Mouse (Mus musculus): ENCODE results near the gene Dcxr. TPM values are rescaled to one million over a fixed set of nuclear protein-coding genes. Genes with fewer than 3 reads are reported as not detected.

Dcxr gene
- polyA plus RNA-seq, 1 experiment from 2014 or later = 13.7 TPM

DNA sequence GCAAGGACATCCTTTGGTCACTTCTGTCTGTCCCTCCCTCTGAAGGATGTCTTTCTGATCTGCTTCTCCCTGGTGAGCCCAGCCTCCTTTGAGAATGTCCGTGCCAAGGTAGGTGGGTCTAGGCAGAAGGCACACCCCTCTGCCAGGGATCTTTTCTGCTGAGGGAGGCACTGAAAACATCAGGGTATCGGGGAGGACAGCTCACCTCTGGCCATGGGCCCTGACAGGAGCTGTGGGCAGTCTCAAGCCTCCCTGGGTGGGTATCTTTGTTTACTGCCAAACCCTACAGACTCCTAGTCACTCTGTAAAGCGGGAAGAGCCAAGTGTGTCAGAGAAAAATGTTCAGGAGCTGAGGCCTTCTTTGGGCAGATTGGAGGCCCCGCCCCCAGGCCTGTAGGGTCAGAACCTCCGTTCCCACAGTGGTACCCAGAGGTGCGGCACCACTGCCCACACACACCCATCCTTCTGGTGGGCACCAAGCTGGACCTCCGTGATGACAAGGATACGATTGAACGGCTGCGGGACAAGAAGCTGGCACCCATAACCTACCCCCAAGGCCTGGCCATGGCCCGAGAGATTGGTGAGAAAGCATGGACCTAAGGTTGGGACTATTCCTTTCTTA is 4.2 kb downstream of the Dcxr start:
- no peaks in the 10 kb centered on the region for H3K9me3 ChIP-seq (replicated peaks; ENCODE audit: control insufficient read depth, low read length)
- H3K36me3 ChIP-seq (ENCODE audit: control insufficient read depth, insufficient read depth, low read length) = peaks cover 24% of the 10 kb centered on the region
- no peak overlapping the region for H3K4me3 ChIP-seq (ENCODE audit: low read depth, low read length)
- H3K4me2 ChIP-seq (ENCODE audit: low read length) = peak overlapping the region; percentile 95; the same call in 1 of the 2 replicates
- WGBS = 88% methylated on average over 11 of the region's 11 CpGs
- H3K9ac ChIP-seq (ENCODE audit: low read length) = peak overlapping the region; percentile 84; the same call in 1 of the 2 replicates
- H3K27ac ChIP-seq (ENCODE audit: low read depth, low read length) = no peak overlapping the region
- H3K4me1 ChIP-seq (ENCODE audit: control insufficient read depth, insufficient read depth, low read length) = peaks cover 11% of the 10 kb centered on the region
- H3K27me3 ChIP-seq (replicated peaks; ENCODE audit: control insufficient read depth, insufficient read depth, low read length) = no peaks in the 10 kb centered on the region
- ATAC-seq (no peak), DNase-seq (ENCODE audit: low spot score) (no peak)

DNA sequence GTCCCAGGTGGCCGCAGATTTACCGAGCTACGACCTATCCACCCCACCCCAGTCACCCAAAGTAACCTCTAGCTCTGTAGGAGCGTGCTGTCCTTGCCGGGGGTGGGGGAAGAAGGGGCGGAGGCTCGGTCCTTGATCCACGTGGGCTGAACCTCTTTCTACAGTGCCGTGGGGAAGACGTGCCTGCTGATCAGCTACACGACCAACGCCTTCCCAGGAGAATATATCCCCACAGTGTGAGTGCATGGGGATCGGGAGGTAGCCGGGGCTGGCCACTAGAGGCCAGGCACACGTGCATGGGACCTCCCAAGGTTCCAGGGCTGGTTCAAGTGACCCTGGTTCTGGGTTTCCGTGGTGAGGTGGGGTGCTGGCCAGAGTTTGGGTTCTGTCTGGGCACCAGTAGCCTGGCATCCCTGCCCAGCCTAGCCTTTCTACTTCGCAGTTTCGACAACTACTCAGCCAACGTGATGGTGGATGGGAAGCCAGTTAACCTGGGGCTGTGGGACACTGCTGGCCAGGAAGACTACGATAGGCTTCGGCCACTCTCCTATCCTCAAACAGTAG is 4.9 kb downstream of the Dcxr start:
- no peak for ATAC-seq

GRCm38 (mm10) chr11:120721124-120722066 is 5.7 kb downstream of the Dcxr start, which contains the start of gene Rac3:
Gene Rac3, plus strand, starts transcription at chr11:120721470.
- peak; percentile 90 for ATAC-seq
- H3K9ac ChIP-seq (ENCODE audit: low read length) = peak within 1 kb of the TSS; percentile 84

More for the DNA sequence above, 4.9 kb downstream of the Dcxr start:
- Histone ChIP-seq H3K9me3 (replicated peaks; ENCODE audit: control insufficient read depth, low read length) (no peaks in the 10 kb centered on the region), H3K4me1 (ENCODE audit: control insufficient read depth, insufficient read depth, low read length) (peaks cover 11% of the 10 kb centered on the region), H3K4me3 (ENCODE audit: low read depth, low read length) (peak overlapping the region; percentile 64), H3K4me2 (ENCODE audit: low read length) (peak overlapping the region; percentile 95), H3K27me3 (replicated peaks; ENCODE audit: control insufficient read depth, insufficient read depth, low read length) (no peaks in the 10 kb centered on the region), H3K27ac (ENCODE audit: low read depth, low read length) (no peak overlapping the region), H3K9ac (ENCODE audit: low read length) (peak overlapping the region; percentile 84), H3K36me3 (ENCODE audit: control insufficient read depth, insufficient read depth, low read length) (peaks cover 31% of the 10 kb centered on the region)
- no peak for DNase-seq (ENCODE audit: low spot score)
- WGBS = 17% methylated on average over 21 of the region's 21 CpGs

DNA sequence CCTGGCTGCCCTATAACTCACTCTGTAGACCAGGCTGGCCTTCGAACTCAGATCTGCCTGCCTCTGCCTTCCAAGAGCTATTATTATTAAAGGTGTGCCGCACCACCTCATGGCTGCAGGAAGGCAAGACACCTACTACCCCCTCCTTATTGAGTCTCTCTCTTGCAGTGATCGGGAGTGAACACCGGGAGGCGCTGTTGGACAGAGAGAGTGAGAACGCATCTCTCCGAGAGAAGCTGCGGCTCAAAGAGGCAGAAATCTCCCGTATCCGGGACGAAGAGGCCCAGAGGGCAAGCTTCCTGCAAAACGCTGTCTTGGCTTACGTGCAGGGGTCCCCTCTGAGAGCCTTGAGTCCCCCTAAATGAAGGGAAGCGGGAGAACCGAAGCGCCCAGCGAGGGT is 6.6 kb downstream of the Dcxr start:
- Histone ChIP-seq H3K27me3 (replicated peaks; ENCODE audit: control insufficient read depth, insufficient read depth, low read length) (no peaks in the 10 kb centered on the region), H3K27ac (ENCODE audit: low read depth, low read length) (no peak overlapping the region), H3K9ac (ENCODE audit: low read length) (peak overlapping the region; percentile 84), H3K4me1 (ENCODE audit: control insufficient read depth, insufficient read depth, low read length) (peaks cover 7% of the 10 kb centered on the region), H3K4me3 (ENCODE audit: low read depth, low read length) (peak overlapping the region; percentile 64), H3K4me2 (ENCODE audit: low read length) (peak overlapping the region; percentile 95), H3K9me3 (replicated peaks; ENCODE audit: control insufficient read depth, low read length) (no peaks in the 10 kb centered on the region), H3K36me3 (ENCODE audit: control insufficient read depth, insufficient read depth, low read length) (peaks cover 41% of the 10 kb centered on the region)
- WGBS = 11% methylated on average over 17 of the region's 17 CpGs
- DNase-seq (ENCODE audit: low spot score) (peak; percentile 94), ATAC-seq (peak; percentile 16)

More at GRCm38 (mm10) chr11:120721124-120722066, 5.7 kb downstream of the Dcxr start, which contains the start of gene Rac3:
- under 1% methylated on average over 90 of the region's 90 CpGs for WGBS
- peak within 1 kb of the TSS; percentile 95 for H3K4me2 ChIP-seq (ENCODE audit: low read length)
- peaks cover 38% of the 10 kb centered on the region for H3K36me3 ChIP-seq (ENCODE audit: control insufficient read depth, insufficient read depth, low read length)
- no peak within 1 kb of the TSS for H3K27ac ChIP-seq (ENCODE audit: low read depth, low read length)
- no peaks in the 10 kb centered on the region for H3K9me3 ChIP-seq (replicated peaks; ENCODE audit: control insufficient read depth, low read length)
- no peaks in the 10 kb centered on the region for H3K27me3 ChIP-seq (replicated peaks; ENCODE audit: control insufficient read depth, insufficient read depth, low read length)
- H3K4me3 ChIP-seq (ENCODE audit: low read depth, low read length) = peak within 1 kb of the TSS; percentile 64
- peaks cover 8% of the 10 kb centered on the region for H3K4me1 ChIP-seq (ENCODE audit: control insufficient read depth, insufficient read depth, low read length)
- DNase-seq (ENCODE audit: low spot score) = peak; percentile 86

GRCm38 (mm10) chr11:120719841-120720376 is 7.2 kb downstream of the Dcxr start:
- H3K9me3 ChIP-seq (replicated peaks; ENCODE audit: control insufficient read depth, low read length) = no peaks in the 10 kb centered on the region
- DNase-seq (ENCODE audit: low spot score) = no peak
- no peak overlapping the region for H3K9ac ChIP-seq (ENCODE audit: low read length)
- no peak overlapping the region for H3K4me2 ChIP-seq (ENCODE audit: low read length)
- ATAC-seq = no peak
- H3K4me1 ChIP-seq (ENCODE audit: control insufficient read depth, insufficient read depth, low read length) = peaks cover 7% of the 10 kb centered on the region
- no peak overlapping the region for H3K4me3 ChIP-seq (ENCODE audit: low read depth, low read length)
- H3K27me3 ChIP-seq (replicated peaks; ENCODE audit: control insufficient read depth, insufficient read depth, low read length) = no peaks in the 10 kb centered on the region
- 86% methylated on average over 13 of the region's 13 CpGs for WGBS
- H3K27ac ChIP-seq (ENCODE audit: low read depth, low read length) = no peak overlapping the region
- peaks cover 45% of the 10 kb centered on the region for H3K36me3 ChIP-seq (ENCODE audit: control insufficient read depth, insufficient read depth, low read length)

- WGBS = 96% methylated on average over 9 of the region's 9 CpGs
- H3K4me1 ChIP-seq (ENCODE audit: control insufficient read depth, insufficient read depth, low read length) = peaks cover 11% of the 10 kb centered on the region
- H3K27ac ChIP-seq (ENCODE audit: low read depth, low read length) = no peak overlapping the region
- no peak overlapping the region for H3K4me3 ChIP-seq (ENCODE audit: low read depth, low read length)
- ATAC-seq = no peak
- H3K9me3 ChIP-seq (replicated peaks; ENCODE audit: control insufficient read depth, low read length) = no peaks in the 10 kb centered on the region
- no peak overlapping the region for H3K4me2 ChIP-seq (ENCODE audit: low read length)
- no peak for DNase-seq (ENCODE audit: low spot score)
- H3K36me3 ChIP-seq (ENCODE audit: control insufficient read depth, insufficient read depth, low read length) = peaks cover 45% of the 10 kb centered on the region
- H3K27me3 ChIP-seq (replicated peaks; ENCODE audit: control insufficient read depth, insufficient read depth, low read length) = no peaks in the 10 kb centered on the region
- no peak overlapping the region for H3K9ac ChIP-seq (ENCODE audit: low read length)
Observed at GRCm38 (mm10) chr11:120719242-120719641, 7.8 kb downstream of the Dcxr start.

DNA sequence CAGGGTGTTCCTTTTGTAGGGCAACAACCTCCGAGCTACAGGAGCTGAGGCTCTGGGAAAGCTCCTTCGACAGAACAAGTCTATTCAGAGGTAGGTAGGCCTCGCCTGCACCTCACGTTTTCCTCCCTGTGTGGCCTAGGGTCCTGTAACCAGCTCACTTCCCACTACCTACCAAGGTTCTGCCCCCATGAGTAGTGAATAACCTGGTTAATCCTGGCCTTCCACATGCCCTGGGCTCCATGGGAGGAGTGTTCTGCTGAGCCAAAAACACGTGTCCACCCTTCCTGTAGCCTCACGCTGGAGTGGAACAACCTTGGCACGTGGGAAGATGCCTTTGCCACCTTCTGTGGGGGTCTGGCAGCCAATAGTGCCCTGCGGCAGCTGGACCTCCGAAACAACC is 11.9 kb downstream of the Dcxr start:
- ATAC-seq = no peak
- Histone ChIP-seq H3K27me3 (replicated peaks; ENCODE audit: control insufficient read depth, insufficient read depth, low read length) (no peaks in the 10 kb centered on the region), H3K4me1 (ENCODE audit: control insufficient read depth, insufficient read depth, low read length) (peaks cover 9% of the 10 kb centered on the region), H3K9me3 (replicated peaks; ENCODE audit: control insufficient read depth, low read length) (no peaks in the 10 kb centered on the region), H3K36me3 (ENCODE audit: control insufficient read depth, insufficient read depth, low read length) (peaks cover 54% of the 10 kb centered on the region), H3K4me3 (ENCODE audit: low read depth, low read length) (no peak overlapping the region), H3K9ac (ENCODE audit: low read length) (no peak overlapping the region), H3K27ac (ENCODE audit: low read depth, low read length) (no peak overlapping the region), H3K4me2 (ENCODE audit: low read length) (no peak overlapping the region)
- DNase-seq (ENCODE audit: low spot score) = no peak
- WGBS = 91% methylated on average over 9 of the region's 9 CpGs

DNA sequence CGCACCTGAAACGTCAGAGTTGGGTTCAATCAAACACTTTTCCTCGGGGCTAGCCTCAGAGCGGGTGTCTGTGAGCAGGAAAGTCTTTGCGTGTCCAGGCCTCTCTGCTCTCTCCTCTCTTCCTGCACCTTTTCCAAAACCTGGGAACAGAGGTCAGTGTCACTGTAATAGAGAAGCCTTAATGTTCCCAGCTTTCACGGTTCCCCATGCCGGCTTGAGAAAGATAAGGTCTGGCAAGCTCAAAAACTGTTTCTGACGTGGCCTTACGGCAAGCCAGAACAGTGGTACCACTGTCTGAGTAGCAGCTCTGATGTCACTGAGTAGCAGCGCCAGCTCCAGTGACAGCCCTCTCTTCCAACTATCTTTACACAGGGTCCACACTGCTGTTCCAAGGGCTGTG is 12.5 kb downstream of the Dcxr start:
- 63% methylated on average over 10 of the region's 10 CpGs for WGBS
- H3K4me2 ChIP-seq (ENCODE audit: low read length) = peak overlapping the region; percentile 84
- H3K27me3 ChIP-seq (replicated peaks; ENCODE audit: control insufficient read depth, insufficient read depth, low read length) = no peaks in the 10 kb centered on the region
- no peak for ATAC-seq
- H3K9ac ChIP-seq (ENCODE audit: low read length) = peak overlapping the region; percentile 75
- H3K36me3 ChIP-seq (ENCODE audit: control insufficient read depth, insufficient read depth, low read length) = peaks cover 53% of the 10 kb centered on the region
- H3K4me1 ChIP-seq (ENCODE audit: control insufficient read depth, insufficient read depth, low read length) = peaks cover 9% of the 10 kb centered on the region
- H3K4me3 ChIP-seq (ENCODE audit: low read depth, low read length) = peak overlapping the region; percentile 50
- no peak for DNase-seq (ENCODE audit: low spot score)
- no peaks in the 10 kb centered on the region for H3K9me3 ChIP-seq (replicated peaks; ENCODE audit: control insufficient read depth, low read length)
- no peak overlapping the region for H3K27ac ChIP-seq (ENCODE audit: low read depth, low read length)

Measured in forebrain, embryonic 14.5 days (tissue).